Mouse (Mus musculus) hindbrain, embryonic 13.5 days (tissue): ENCODE results near the gene Fam120a. TPM values are rescaled to one million over a fixed set of nuclear protein-coding genes. Genes with fewer than 3 reads are reported as not detected.
A peak's percentile ranks its signal among the peaks of the same experiment; 100 is the strongest.

Experiments
- ATAC-seq: fragments of 200-750 bp; cut with Nextera tagmentation; 2 replicates; pipeline ENCODE4 v1.8.0; 2017; ENCODE audit warnings: moderate TSS enrichment; ENCODE audit not compliant: low FRiP score
- H3K27ac ChIP-seq: fragments of 300-500 bp; sonication (generic); 2 replicates; pipeline ENCODE4 v1.5.1; 2015; ENCODE audit warnings: inconsistent platforms, mild to moderate bottlenecking, moderate library complexity
- H3K27me3 ChIP-seq: fragments of 300-500 bp; sonication (generic); 2 replicates; pipeline ENCODE4 v1.6.1; 2015; ENCODE audit warnings: mild to moderate bottlenecking, inconsistent platforms
- H3K36me3 ChIP-seq: fragments of 300-500 bp; sonication (generic); 2 replicates; pipeline ENCODE4 v1.6.1; 2015; ENCODE audit warnings: mild to moderate bottlenecking, inconsistent platforms
- H3K4me1 ChIP-seq: fragments of 300-500 bp; sonication (generic); replicated peaks from 2 replicates; pipeline ENCODE4 v1.6.1; 2015; ENCODE audit warnings: inconsistent platforms
- H3K4me2 ChIP-seq: fragments of 300-500 bp; sonication (generic); 2 replicates; pipeline ENCODE4 v1.6.1; 2015; ENCODE audit warnings: inconsistent platforms, mild to moderate bottlenecking, moderate library complexity
- H3K4me3 ChIP-seq: fragments of 300-500 bp; sonication (generic); 2 replicates; pipeline ENCODE4 v1.5.1; 2015; ENCODE audit warnings: mild to moderate bottlenecking, inconsistent platforms
- H3K9ac ChIP-seq: fragments of 300-500 bp; sonication (generic); 2 replicates; pipeline ENCODE4 v1.6.1; 2015; ENCODE audit warnings: mild to moderate bottlenecking, inconsistent platforms
- H3K9me3 ChIP-seq: fragments of 300-500 bp; sonication (generic); 2 replicates; pipeline ENCODE4 v1.6.1; 2016; ENCODE audit warnings: inconsistent platforms
- WGBS: fragments of 180-500 bp; shearing (Covaris S2); methylation state at CpG from one replicate; pipeline ENCODE4 v1.1.7; 2015; 5-methylcytosine and 5-hydroxymethylcytosine counted together
- polyA plus RNA-seq: library from polyadenylated mRNA; unstranded; fragments of >200 nt; fragmentation: Nextera tagmentation; extraction: Ambion mirVana; gene quantifications from 2 replicates; pipeline ENCODE4 v1.2.1, GENCODE M21; 2015

Fam120a gene
- polyA plus RNA-seq, 1 experiment from 2014 or later = 12.2 TPM

DNA sequence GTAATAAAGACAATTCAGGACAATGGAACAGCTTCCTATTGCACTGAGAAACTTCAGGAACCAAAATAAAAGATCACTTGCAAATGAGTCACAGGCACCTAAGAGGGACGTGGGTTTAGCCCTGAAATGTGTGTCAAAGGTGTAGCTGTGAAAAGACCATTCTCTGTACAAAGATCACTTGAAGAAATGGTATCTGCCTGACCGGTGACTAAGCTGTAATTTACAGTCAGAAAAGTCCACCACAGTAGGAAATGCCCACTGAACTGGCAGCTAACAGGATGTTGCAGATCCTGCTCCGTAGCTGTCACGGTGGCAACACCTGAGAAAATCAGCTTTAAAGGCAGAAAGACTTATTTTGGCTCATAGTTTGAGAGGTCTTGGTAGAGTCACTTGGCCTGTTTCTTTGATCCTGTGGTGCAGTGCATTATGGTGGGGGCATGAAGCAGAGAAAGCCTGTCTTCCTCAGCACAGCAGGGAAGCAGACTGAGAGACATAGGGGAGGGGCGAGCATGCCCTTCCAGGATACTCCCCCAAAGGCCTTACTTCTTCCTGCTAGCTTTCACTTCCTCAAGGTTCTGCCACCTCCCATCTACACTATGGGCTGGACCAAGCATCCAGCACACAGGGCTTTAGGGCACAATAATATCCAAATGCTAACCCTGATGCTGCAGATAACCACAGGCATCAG is 125.8 kb downstream of the Fam120a start:
- Histone ChIP-seq H3K36me3 (no peaks in the 10 kb centered on the region), H3K27me3 (no peaks in the 10 kb centered on the region), H3K27ac (no peak overlapping the region), H3K4me1 (peaks cover 18% of the 10 kb centered on the region), H3K4me2 (no peak overlapping the region), H3K9me3 (no peaks in the 10 kb centered on the region), H3K4me3 (no peak overlapping the region), H3K9ac (no peak overlapping the region)
- WGBS = 68% methylated on average over 5 of the region's 5 CpGs
- no peak for ATAC-seq

DNA sequence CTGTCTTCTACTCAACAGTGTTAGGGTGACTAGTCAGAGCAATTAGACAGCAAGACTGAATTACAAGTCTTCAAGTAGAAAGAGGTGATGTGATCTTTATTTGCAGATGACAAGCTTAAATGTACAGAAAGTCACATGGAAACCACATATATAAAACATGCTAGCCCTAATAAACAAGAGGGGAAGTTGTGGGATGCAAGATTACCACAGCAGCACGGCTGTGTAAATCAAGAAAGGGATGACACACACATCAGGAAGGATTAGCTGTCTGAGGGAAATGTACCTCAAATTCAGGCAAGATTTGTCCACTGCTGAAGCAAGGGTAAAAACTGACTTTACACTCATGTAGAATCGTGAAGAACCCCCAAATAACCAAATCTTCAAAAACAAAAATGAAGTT is 129.5 kb downstream of the Fam120a start:
- Histone ChIP-seq H3K4me1 (peaks cover 22% of the 10 kb centered on the region), H3K9ac (no peak overlapping the region), H3K36me3 (peaks cover 12% of the 10 kb centered on the region), H3K9me3 (no peaks in the 10 kb centered on the region), H3K27ac (no peak overlapping the region), H3K4me2 (no peak overlapping the region), H3K27me3 (no peaks in the 10 kb centered on the region), H3K4me3 (no peak overlapping the region)
- ATAC-seq = no peak
- WGBS = 89% methylated on average over 2 of the region's 2 CpGs

DNA sequence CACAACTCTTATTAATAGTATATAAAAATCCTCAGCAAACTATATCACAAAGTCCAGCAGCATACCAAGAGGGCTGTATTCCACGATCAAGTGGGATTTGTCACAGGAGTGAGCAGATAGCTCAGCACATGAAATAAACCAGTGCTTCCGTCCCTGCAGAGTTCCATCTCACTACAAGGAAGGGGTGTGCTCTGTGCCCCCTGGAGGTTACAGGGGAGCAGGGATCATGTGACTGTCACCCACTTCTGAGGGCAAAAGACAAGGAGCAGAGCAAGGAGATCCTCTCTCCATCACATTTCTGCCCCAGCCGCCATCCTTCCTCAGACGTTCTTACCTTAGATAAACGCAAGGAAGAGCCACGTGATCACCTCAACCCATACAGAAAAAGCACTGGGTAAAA is 130.3 kb downstream of the Fam120a start:
- no peak overlapping the region for H3K9ac ChIP-seq
- H3K36me3 ChIP-seq = peaks cover 16% of the 10 kb centered on the region
- ATAC-seq = no peak
- WGBS = 91% methylated on average over 6 of the region's 6 CpGs
- H3K27ac ChIP-seq = no peak overlapping the region
- peaks cover 22% of the 10 kb centered on the region for H3K4me1 ChIP-seq
- H3K4me3 ChIP-seq = no peak overlapping the region
- no peak overlapping the region for H3K4me2 ChIP-seq
- no peaks in the 10 kb centered on the region for H3K27me3 ChIP-seq
- no peaks in the 10 kb centered on the region for H3K9me3 ChIP-seq

DNA sequence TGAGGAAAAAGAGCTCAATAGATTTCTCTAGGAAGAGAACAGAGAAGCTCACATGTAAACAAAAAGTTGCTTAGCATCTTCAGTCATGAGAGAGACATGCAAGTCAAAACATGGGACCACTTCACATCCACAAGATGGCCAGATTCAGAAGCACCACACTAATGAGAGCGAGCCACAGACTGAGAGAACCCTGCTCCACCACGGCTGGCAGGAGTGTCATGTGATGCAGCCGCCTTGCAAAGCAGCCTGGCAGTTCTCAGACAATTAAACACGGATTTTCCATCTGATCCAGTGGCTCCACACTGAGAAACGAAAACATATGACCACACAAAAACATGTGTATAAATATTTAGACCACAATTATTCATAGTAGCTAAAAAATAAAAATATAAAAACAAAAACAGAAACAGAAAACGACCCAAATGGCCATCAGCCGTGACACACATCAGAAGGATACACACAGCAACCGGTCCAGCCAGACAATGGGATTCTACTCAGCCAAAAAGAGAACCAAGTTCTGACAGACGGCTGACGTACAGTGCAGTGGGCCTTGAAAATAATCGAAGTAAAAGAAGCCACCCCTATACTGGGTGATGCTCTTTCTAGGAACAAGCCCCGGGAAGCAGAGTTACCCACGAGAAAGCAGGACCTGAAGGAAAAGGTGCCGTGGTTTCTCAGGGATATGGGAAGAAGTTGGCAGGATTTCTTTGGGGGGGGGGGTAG is 137.1 kb downstream of the Fam120a start:
- Histone ChIP-seq H3K27me3 (no peaks in the 10 kb centered on the region), H3K36me3 (peaks cover 65% of the 10 kb centered on the region), H3K4me3 (no peak overlapping the region), H3K9ac (no peak overlapping the region), H3K9me3 (no peaks in the 10 kb centered on the region), H3K4me1 (peaks cover 20% of the 10 kb centered on the region), H3K27ac (peak overlapping the region; percentile 69), H3K4me2 (no peak overlapping the region)
- 75% methylated on average over 14 of the region's 14 CpGs for whole genome bisulfite sequencing
- ATAC-seq = peak; percentile 52; the same call in 1 of the 2 replicates

DNA sequence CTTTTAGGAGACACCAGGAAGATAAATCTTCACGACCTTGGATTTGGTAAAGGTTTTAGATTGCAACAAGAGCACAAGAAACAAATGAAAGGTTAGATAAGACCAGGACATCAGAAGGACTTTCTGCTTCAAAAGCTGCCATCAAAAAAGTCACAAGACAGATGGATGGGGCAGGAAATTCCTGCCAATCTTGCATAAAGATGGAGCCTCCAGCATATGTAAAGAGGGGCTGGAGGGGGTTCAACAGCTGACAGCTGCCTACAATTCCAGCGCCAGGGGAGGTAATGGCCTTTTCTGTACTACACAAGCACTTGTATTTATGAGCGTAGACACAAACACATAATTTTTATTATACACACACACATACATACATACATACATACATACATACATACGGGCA is 138.0 kb downstream of the Fam120a start:
- ATAC-seq = no peak
- 93% methylated on average over 4 of the region's 4 CpGs for WGBS
- Histone ChIP-seq H3K4me1 (peaks cover 20% of the 10 kb centered on the region), H3K4me3 (no peak overlapping the region), H3K9me3 (no peaks in the 10 kb centered on the region), H3K27me3 (no peaks in the 10 kb centered on the region), H3K27ac (no peak overlapping the region), H3K9ac (no peak overlapping the region), H3K4me2 (no peak overlapping the region), H3K36me3 (peaks cover 73% of the 10 kb centered on the region)

Other genes with a start within 250 kb of the Fam120a start
- gene Phf2, start 96.9 kb downstream of the Fam120a start, polyA plus RNA-seq = 9.4 and 9.6 TPM in 2 replicates
- gene Wnk2, start 180.0 kb upstream of the Fam120a start, polyA plus RNA-seq = 20.3 and 20.7 TPM in 2 replicates
- 19.3 and 19.9 TPM in 2 replicates for gene Ninj1, start 219.5 kb upstream of the Fam120a start, polyA plus RNA-seq
- gene Card19, start 248.0 kb upstream of the Fam120a start, polyA plus RNA-seq = 27.2 and 31.3 TPM in 2 replicates